Mouse (Mus musculus): ENCODE data around the gene Gm21560.
"Not testable (repeated sequence)": the region's sequence is repeated elsewhere in the genome, so short reads cannot be mapped to it uniquely, and the experiment has no call there.

Gene Gm21560

GRCm38 (mm10) chr14:6219192-6219591 lies at the start of gene Gm21560:
Gm21560 (minus strand) TSS chr14:6219292.
- not testable (repeated sequence) for DNase-seq (ENCODE audit: low spot score)

DNA sequence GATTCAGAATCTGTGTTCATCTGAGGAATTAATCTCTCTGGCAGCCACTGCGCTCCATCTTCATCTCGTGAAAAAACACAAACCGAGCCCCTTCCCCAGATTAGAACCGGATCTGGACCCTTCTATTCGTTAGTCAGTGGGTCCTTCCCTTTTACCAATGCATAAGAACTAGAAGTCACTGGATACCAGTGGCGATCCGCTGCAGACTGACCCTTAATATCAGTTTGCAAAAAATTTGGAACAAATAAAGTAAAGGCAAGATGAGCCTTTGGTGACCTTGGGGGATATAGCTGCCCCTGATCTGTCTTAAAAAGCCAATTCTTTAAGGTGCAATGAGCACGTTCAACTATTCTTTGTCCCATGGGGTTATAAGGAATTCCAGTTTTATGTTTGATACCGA lies 55.6 kb downstream of the Gm21560 start:
- peak; percentile 3 for DNase-seq (ENCODE audit: low spot score)

GRCm38 (mm10) chr14:6161085-6161484 lies 58.0 kb downstream of the Gm21560 start:
- DNase-seq (ENCODE audit: low spot score) = not testable (repeated sequence)
